Mouse (Mus musculus): Measurements from ENCODE around the gene Ccnb1. TPM values are rescaled to one million over a fixed set of nuclear protein-coding genes. Genes with fewer than 3 reads are reported as not detected.
A peak's percentile ranks its signal among the peaks of the same experiment; 100 is the strongest.

Gene Ccnb1
- 31.0 and 69.9 TPM in 2 replicates for polyA plus RNA-seq (2014; fragmentation: Nextera tagmentation; extraction: Ambion mirVana)

GRCm38 (mm10) chr13:100786414-100786867 is at the start of gene Ccnb1:
Gene Ccnb1 (minus strand): TSS chr13:100786570.
- peaks cover 8% of the 10 kb centered on the region; the same call in 1 of the 2 replicates for H3K4me1 ChIP-seq (ENCODE audit: control insufficient read depth, insufficient read depth, low read length)
- peak within 1 kb of the TSS; percentile 48 for H3K9ac ChIP-seq (replicated peaks; ENCODE audit: low read length)
- no peaks in the 10 kb centered on the region for H3K36me3 ChIP-seq (ENCODE audit: control insufficient read depth, insufficient read depth, low read length)
- no peaks in the 10 kb centered on the region for H3K9me3 ChIP-seq (ENCODE audit: control insufficient read depth, low read length)
- ATAC-seq (ENCODE audit: low FRiP score, low TSS enrichment) (peak; percentile 97), DNase-seq (peak; percentile 97)
- H3K4me3 ChIP-seq (replicated peaks; ENCODE audit: low read depth, low read length), result peak within 1 kb of the TSS; percentile 61
- under 1% methylated on average over 35 of the region's 35 CpGs for WGBS
- 0 out of 2 replicates have a peak within 1 kb of the TSS, but pooled peaks have one; percentile 20 for H3K27ac ChIP-seq (replicated peaks; ENCODE audit: low read depth, low read length)
- H3K4me2 ChIP-seq (ENCODE audit: low read length), result peak within 1 kb of the TSS; percentile 98
- no peaks in the 10 kb centered on the region for H3K27me3 ChIP-seq (ENCODE audit: control insufficient read depth, insufficient read depth, low read length)

GRCm38 (mm10) chr13:100834777-100835176 is 48.4 kb upstream of the Ccnb1 start:
- H3K27me3 ChIP-seq (ENCODE audit: control insufficient read depth, insufficient read depth, low read length), result no peaks in the 10 kb centered on the region
- no peak overlapping the region for H3K9ac ChIP-seq (replicated peaks; ENCODE audit: low read length)
- no peak overlapping the region for H3K4me2 ChIP-seq (ENCODE audit: low read length)
- no peaks in the 10 kb centered on the region for H3K9me3 ChIP-seq (ENCODE audit: control insufficient read depth, low read length)
- no peak overlapping the region for H3K4me3 ChIP-seq (replicated peaks; ENCODE audit: low read depth, low read length)
- H3K4me1 ChIP-seq (ENCODE audit: control insufficient read depth, insufficient read depth, low read length), result peaks cover 16% of the 10 kb centered on the region
- ATAC-seq (ENCODE audit: low FRiP score, low TSS enrichment) (no peak), DNase-seq (no peak)
- H3K36me3 ChIP-seq (ENCODE audit: control insufficient read depth, insufficient read depth, low read length), result no peaks in the 10 kb centered on the region
- H3K27ac ChIP-seq (replicated peaks; ENCODE audit: low read depth, low read length), result no peak overlapping the region

- Histone ChIP-seq H3K9me3 (ENCODE audit: control insufficient read depth, low read length) (no peaks in the 10 kb centered on the region), H3K27ac (replicated peaks; ENCODE audit: low read depth, low read length) (peak overlapping the region; percentile 91; the same call in 1 of the 2 replicates), H3K4me2 (ENCODE audit: low read length) (peak overlapping the region; percentile 69), H3K9ac (replicated peaks; ENCODE audit: low read length) (no peak overlapping the region), H3K4me3 (replicated peaks; ENCODE audit: low read depth, low read length) (peak overlapping the region; percentile 93; the same call in 1 of the 2 replicates), H3K4me1 (ENCODE audit: control insufficient read depth, insufficient read depth, low read length) (peaks cover 16% of the 10 kb centered on the region), H3K36me3 (ENCODE audit: control insufficient read depth, insufficient read depth, low read length) (no peaks in the 10 kb centered on the region), H3K27me3 (ENCODE audit: control insufficient read depth, insufficient read depth, low read length) (no peaks in the 10 kb centered on the region)
- DNase-seq, result no peak
- no peak for ATAC-seq (ENCODE audit: low FRiP score, low TSS enrichment)
- WGBS, result 57% methylated on average over 6 of the region's 6 CpGs
These were observed 47.3 kb upstream of the Ccnb1 start for GRCm38 (mm10) chr13:100833640-100834002.

- DNase-seq (peak; percentile 100), ATAC-seq (ENCODE audit: low FRiP score, low TSS enrichment) (peak; percentile 97)
- Histone ChIP-seq H3K9ac (replicated peaks; ENCODE audit: low read length) (peak within 1 kb of the TSS; percentile 92), H3K27ac (replicated peaks; ENCODE audit: low read depth, low read length) (peak within 1 kb of the TSS; percentile 91), H3K4me1 (ENCODE audit: control insufficient read depth, insufficient read depth, low read length) (peaks cover 16% of the 10 kb centered on the region), H3K4me3 (replicated peaks; ENCODE audit: low read depth, low read length) (peak within 1 kb of the TSS; percentile 93), H3K36me3 (ENCODE audit: control insufficient read depth, insufficient read depth, low read length) (0 out of 2 replicates have a peak, but pooled peaks cover 3% of the 10 kb centered on the region), H3K9me3 (ENCODE audit: control insufficient read depth, low read length) (no peaks in the 10 kb centered on the region), H3K27me3 (ENCODE audit: control insufficient read depth, insufficient read depth, low read length) (no peaks in the 10 kb centered on the region), H3K4me2 (ENCODE audit: low read length) (peak within 1 kb of the TSS; percentile 69)
- under 1% methylated on average over 94 of the region's 94 CpGs for WGBS
These were observed 46.6 kb upstream of the Ccnb1 start, which contains the start of gene Slc30a5 for GRCm38 (mm10) chr13:100832741-100833639. Gene Slc30a5 (minus strand): TSS chr13:100833427.

- 9% methylated on average over 8 of the region's 8 CpGs for WGBS
- DNase-seq, result no peak
- H3K27ac ChIP-seq (replicated peaks; ENCODE audit: low read depth, low read length), result no peak overlapping the region
- peaks cover 8% of the 10 kb centered on the region; the same call in 1 of the 2 replicates for H3K36me3 ChIP-seq (ENCODE audit: control insufficient read depth, insufficient read depth, low read length)
- no peaks in the 10 kb centered on the region for H3K27me3 ChIP-seq (ENCODE audit: control insufficient read depth, insufficient read depth, low read length)
- ATAC-seq (ENCODE audit: low FRiP score, low TSS enrichment), result no peak
- peak overlapping the region; percentile 93 for H3K4me3 ChIP-seq (replicated peaks; ENCODE audit: low read depth, low read length)
- H3K4me2 ChIP-seq (ENCODE audit: low read length), result peak overlapping the region; percentile 69
- H3K4me1 ChIP-seq (ENCODE audit: control insufficient read depth, insufficient read depth, low read length), result peaks cover 16% of the 10 kb centered on the region
- peak overlapping the region; percentile 92 for H3K9ac ChIP-seq (replicated peaks; ENCODE audit: low read length)
- H3K9me3 ChIP-seq (ENCODE audit: control insufficient read depth, low read length), result no peaks in the 10 kb centered on the region
These were observed 45.8 kb upstream of the Ccnb1 start for GRCm38 (mm10) chr13:100832188-100832587.

GRCm38 (mm10) chr13:100831123-100831522 is 44.8 kb upstream of the Ccnb1 start:
- Histone ChIP-seq H3K4me3 (replicated peaks; ENCODE audit: low read depth, low read length) (no peak overlapping the region), H3K9me3 (ENCODE audit: control insufficient read depth, low read length) (no peaks in the 10 kb centered on the region), H3K4me2 (ENCODE audit: low read length) (no peak overlapping the region), H3K9ac (replicated peaks; ENCODE audit: low read length) (no peak overlapping the region), H3K27ac (replicated peaks; ENCODE audit: low read depth, low read length) (no peak overlapping the region), H3K36me3 (ENCODE audit: control insufficient read depth, insufficient read depth, low read length) (peaks cover 16% of the 10 kb centered on the region), H3K4me1 (ENCODE audit: control insufficient read depth, insufficient read depth, low read length) (peaks cover 16% of the 10 kb centered on the region), H3K27me3 (ENCODE audit: control insufficient read depth, insufficient read depth, low read length) (no peaks in the 10 kb centered on the region)
- ATAC-seq (ENCODE audit: low FRiP score, low TSS enrichment) (no peak), DNase-seq (no peak)
- WGBS, result 87% methylated on average over 6 of the region's 6 CpGs

GRCm38 (mm10) chr13:100825627-100826410 is 39.4 kb upstream of the Ccnb1 start:
- no peak for DNase-seq
- no peak overlapping the region for H3K27ac ChIP-seq (replicated peaks; ENCODE audit: low read depth, low read length)
- no peak for ATAC-seq (ENCODE audit: low FRiP score, low TSS enrichment)
- H3K4me2 ChIP-seq (ENCODE audit: low read length), result no peak overlapping the region
- 93% methylated on average over 9 of the region's 9 CpGs for WGBS
- no peak overlapping the region for H3K4me3 ChIP-seq (replicated peaks; ENCODE audit: low read depth, low read length)
- H3K27me3 ChIP-seq (ENCODE audit: control insufficient read depth, insufficient read depth, low read length), result no peaks in the 10 kb centered on the region
- H3K9ac ChIP-seq (replicated peaks; ENCODE audit: low read length), result no peak overlapping the region
- no peaks in the 10 kb centered on the region for H3K4me1 ChIP-seq (ENCODE audit: control insufficient read depth, insufficient read depth, low read length)
- H3K36me3 ChIP-seq (ENCODE audit: control insufficient read depth, insufficient read depth, low read length), result peaks cover 58% of the 10 kb centered on the region
- H3K9me3 ChIP-seq (ENCODE audit: control insufficient read depth, low read length), result no peaks in the 10 kb centered on the region

GRCm38 (mm10) chr13:100824916-100825315 is 38.5 kb upstream of the Ccnb1 start:
- Histone ChIP-seq H3K27me3 (ENCODE audit: control insufficient read depth, insufficient read depth, low read length) (no peaks in the 10 kb centered on the region), H3K9me3 (ENCODE audit: control insufficient read depth, low read length) (no peaks in the 10 kb centered on the region), H3K4me2 (ENCODE audit: low read length) (no peak overlapping the region), H3K4me3 (replicated peaks; ENCODE audit: low read depth, low read length) (no peak overlapping the region), H3K9ac (replicated peaks; ENCODE audit: low read length) (no peak overlapping the region), H3K36me3 (ENCODE audit: control insufficient read depth, insufficient read depth, low read length) (peaks cover 66% of the 10 kb centered on the region), H3K4me1 (ENCODE audit: control insufficient read depth, insufficient read depth, low read length) (no peaks in the 10 kb centered on the region), H3K27ac (replicated peaks; ENCODE audit: low read depth, low read length) (no peak overlapping the region)
- 96% methylated on average over 3 of the region's 3 CpGs for WGBS
- DNase-seq (no peak), ATAC-seq (ENCODE audit: low FRiP score, low TSS enrichment) (no peak)

All from midbrain, embryonic 14.5 days (tissue).